ENCODE assay signal across 24 mouse cellular contexts in genomic region chr16:60121435-60121834, GRCm38 (mm10).
A peak's percentile ranks its signal among the peaks of the same experiment; 100 is the strongest.
DNase-seq lines count a peak whose midpoint lies in the region; ATAC-seq and TF ChIP-seq lines count a peak whose summit lies in the region.
"Had no signal": no experiment of that assay in that cellular context is flagged by ENCODE, and none has a peak within 500 bp of the region (broad histone marks: within the 10 kb centered on the region; RNA-seq: fewer than 3 reads in every experiment).

No protein-coding gene starts in this region.

- WGBS in lung, postnatal 0 days: 66% methylated on average over 3 of the region's 3 CpGs
- 81% methylated on average over 3 of the region's 3 CpGs for WGBS in midbrain, embryonic 10.5 days

- H3K9me3 ChIP-seq in lung, postnatal 0 days (ENCODE audit: low read length): no peaks in the 10 kb centered on the region
- H3K9me3 ChIP-seq in midbrain, embryonic 10.5 days (replicated peaks): no peaks in the 10 kb centered on the region
- H3K9me3 ChIP-seq: embryonic facial prominence, embryonic 10.5 days; embryonic facial prominence, embryonic 12.5 days; forebrain, embryonic 13.5 days; forebrain, embryonic 15.5 days had no signal

- H3K36me3 ChIP-seq in lung, postnatal 0 days (ENCODE audit: insufficient read depth, low read length): no peaks in the 10 kb centered on the region
- no peaks in the 10 kb centered on the region for H3K36me3 ChIP-seq in midbrain, embryonic 10.5 days
- H3K36me3 ChIP-seq: embryonic facial prominence, embryonic 10.5 days; embryonic facial prominence, embryonic 12.5 days; forebrain, embryonic 15.5 days had no signal

- H3K4me2 ChIP-seq in lung, postnatal 0 days (replicated peaks; ENCODE audit: low read depth, low read length): no peak overlapping the region
- H3K4me2 ChIP-seq: embryonic facial prominence, embryonic 12.5 days; forebrain, embryonic 13.5 days; forebrain, embryonic 15.5 days had no signal

- TF ChIP-seq EP300 in lung, postnatal 0 days (IDR thresholded peaks at IDR 0.05): no peak

- DNase-seq in frontal cortex, postnatal 10 days (ENCODE audit: low spot score in 2 of 2): no peak
- DNase-seq in lung, postnatal 0 days (ENCODE audit: low spot score): peak; percentile 19
- no peak for DNase-seq in lung, postnatal 25 days (ENCODE audit: low spot score)
- DNase-seq in ES-CJ7 (ENCODE audit: low read depth, low spot score): peak; percentile 5
- peak; percentile 5 for DNase-seq in ZHBTc4 (ENCODE audit: low read depth, low spot score)
- no peak for DNase-seq in left cerebral cortex, adult 11 months (ENCODE audit: low spot score)
- DNase-seq in midbrain, embryonic 10.5 days (ENCODE audit: low spot score): no peak
- DNase-seq: adrenal gland, adult 8-10 months; adrenal gland, postnatal 14 days; adrenal gland, postnatal 36 days; B cell, adult 2 months; cerebellum, adult 11-12 months; cerebellum, adult 2 months; cerebellum, adult 9-10 months; cerebellum, postnatal 10 days; cerebellum, postnatal 25 days; forebrain, postnatal 0 days had no signal

- no peak overlapping the region for H3K27ac ChIP-seq in lung, postnatal 0 days (ENCODE audit: low read length)
- no peak overlapping the region for H3K27ac ChIP-seq in midbrain, embryonic 10.5 days (replicated peaks)
- H3K27ac ChIP-seq: embryonic facial prominence, embryonic 10.5 days; embryonic facial prominence, embryonic 12.5 days; forebrain, embryonic 13.5 days; forebrain, embryonic 15.5 days had no signal

- H3K4me3 ChIP-seq in lung, postnatal 0 days (ENCODE audit: low read depth, low read length): no peak overlapping the region
- H3K4me3 ChIP-seq in midbrain, embryonic 10.5 days: no peak overlapping the region
- H3K4me3 ChIP-seq: embryonic facial prominence, embryonic 10.5 days; embryonic facial prominence, embryonic 12.5 days; forebrain, embryonic 13.5 days; forebrain, embryonic 15.5 days had no signal

- no peaks in the 10 kb centered on the region for H3K4me1 ChIP-seq in lung, postnatal 0 days (ENCODE audit: insufficient read depth, low read depth, low read length)
- H3K4me1 ChIP-seq in midbrain, embryonic 10.5 days: no peaks in the 10 kb centered on the region
- H3K4me1 ChIP-seq: embryonic facial prominence, embryonic 10.5 days; embryonic facial prominence, embryonic 12.5 days; forebrain, embryonic 13.5 days; forebrain, embryonic 15.5 days had no signal

- ATAC-seq in frontal cortex, adult (ENCODE audit: low TSS enrichment): peak; percentile 55
- no peak for ATAC-seq in lung, postnatal 0 days
- ATAC-seq: CD4-positive, CD25-positive, alpha-beta regulatory T cell, adult 4 months; forebrain, embryonic 13.5 days; forebrain, embryonic 15.5 days; forebrain, postnatal 0 days had no signal

- H3K27me3 ChIP-seq in lung, postnatal 0 days (replicated peaks; ENCODE audit: insufficient read depth, low read length): no peaks in the 10 kb centered on the region
- H3K27me3 ChIP-seq in midbrain, embryonic 10.5 days (ENCODE audit: low read depth, poor library complexity, severe bottlenecking): no peaks in the 10 kb centered on the region
- H3K27me3 ChIP-seq: CH12.LX; embryonic facial prominence, embryonic 12.5 days; forebrain, embryonic 13.5 days; forebrain, embryonic 15.5 days had no signal

- H3K9ac ChIP-seq in lung, postnatal 0 days (replicated peaks; ENCODE audit: low read depth): no peak overlapping the region
- H3K9ac ChIP-seq: embryonic facial prominence, embryonic 12.5 days; forebrain, embryonic 13.5 days; forebrain, embryonic 15.5 days; forebrain, postnatal 0 days had no signal

- TF ChIP-seq CTCF in lung, postnatal 0 days (IDR thresholded peaks at IDR 0.05): no peak

Comparison
In these comparisons a context has a peak if more than half of its experiments do, and no peak if none do; other contexts are left out.
1. DNase-seq: peak in lung, postnatal 0 days (single experiment), ES-CJ7 (single experiment) and ZHBTc4 (single experiment); none in frontal cortex, postnatal 10 days (0 of 2), lung, postnatal 25 days (single experiment), left cerebral cortex, adult 11 months (single experiment) and midbrain, embryonic 10.5 days (single experiment).